ENCODE assay signal across 19 mouse cellular contexts in the genomic region with DNA sequence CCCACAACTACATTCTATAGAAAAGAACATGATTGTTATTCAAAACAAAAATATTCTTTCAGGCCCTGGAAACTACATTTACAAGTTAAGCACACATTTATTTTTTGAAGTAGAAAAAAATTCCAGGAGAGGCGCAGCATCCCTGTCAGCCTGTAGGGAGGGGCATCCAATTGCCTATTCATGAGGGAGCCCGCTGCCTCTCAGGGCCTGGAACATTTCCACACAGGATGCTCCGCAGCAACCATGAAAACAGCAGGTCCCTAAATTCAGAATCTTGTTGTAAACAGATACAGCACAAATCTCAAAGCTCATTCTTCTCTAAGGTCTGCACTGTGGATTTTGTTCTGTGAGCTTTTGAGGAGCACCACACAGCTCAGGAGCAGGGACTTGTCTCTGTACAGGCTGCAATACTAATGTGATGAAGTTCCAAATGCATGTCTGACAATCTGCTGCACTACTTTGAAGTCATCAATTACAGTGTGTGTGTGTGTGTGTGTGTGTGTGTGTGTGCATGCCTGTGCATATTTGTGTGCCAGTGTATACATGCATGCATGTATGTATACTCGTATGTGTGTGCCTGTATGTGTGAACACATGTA.
DNase-seq lines count a peak whose midpoint lies in the region; ATAC-seq and TF ChIP-seq lines count a peak whose summit lies in the region.
"Had no signal": no experiment of that assay in that cellular context is flagged by ENCODE, and none has a peak within 500 bp of the region (broad histone marks: within the 10 kb centered on the region; RNA-seq: fewer than 3 reads in every experiment).

No protein-coding gene starts in this region.

- DNase-seq in cerebellum, postnatal 10 days, result peak; percentile 10 to 17
- DNase-seq in cerebellum, adult 9-11 months, result no peak
- peak; percentile 42 for DNase-seq in midbrain, embryonic 14.5 days
- DNase-seq in midbrain, postnatal 0 days (ENCODE audit: low spot score), result no peak
- peak; percentile 36 to 54 for DNase-seq in left cerebral cortex, postnatal 14 days (ENCODE audit: low spot score in 2 of 2)
- peak; percentile 19 for DNase-seq in right cerebral cortex, postnatal 4 days
- no peak for DNase-seq in Muller cell, postnatal 12 days (ENCODE audit: inconsistent ontology term)
- no peak for DNase-seq in adrenal gland, postnatal 10 days
- DNase-seq: cerebellum, adult 8-10 months; kidney, adult 2 months; lung, adult 18-20 months; thymus, postnatal 36 days had no signal

- H3K27me3 ChIP-seq in midbrain, embryonic 14.5 days (ENCODE audit: control insufficient read depth, insufficient read depth, low read length), result no peaks in the 10 kb centered on the region
- H3K27me3 ChIP-seq in midbrain, postnatal 0 days (ENCODE audit: insufficient read depth, low read length), result no peaks in the 10 kb centered on the region
- H3K27me3 ChIP-seq: CH12.LX; heart, embryonic 15.5 days; hindbrain, embryonic 15.5 days; limb, embryonic 13.5 days; stomach, embryonic 15.5 days had no signal

- H3K27ac ChIP-seq in midbrain, embryonic 14.5 days (replicated peaks; ENCODE audit: low read depth, low read length), result no peak overlapping the region
- H3K27ac ChIP-seq in midbrain, postnatal 0 days (ENCODE audit: low read depth, low read length), result no peak overlapping the region
- H3K27ac ChIP-seq: embryonic facial prominence, embryonic 10.5 days; heart, embryonic 15.5 days; hindbrain, embryonic 15.5 days; limb, embryonic 13.5 days; macrophage; stomach, embryonic 15.5 days had no signal

- H3K4me2 ChIP-seq in midbrain, embryonic 14.5 days (ENCODE audit: low read length), result no peak overlapping the region
- no peak overlapping the region for H3K4me2 ChIP-seq in midbrain, postnatal 0 days (ENCODE audit: low read depth, low read length, poor library complexity, severe bottlenecking)
- H3K4me2 ChIP-seq: heart, embryonic 15.5 days; hindbrain, embryonic 15.5 days; limb, embryonic 13.5 days; stomach, embryonic 15.5 days had no signal

- H3K36me3 ChIP-seq in midbrain, embryonic 14.5 days (ENCODE audit: control insufficient read depth, insufficient read depth, low read length), result no peaks in the 10 kb centered on the region
- H3K36me3 ChIP-seq in midbrain, postnatal 0 days (ENCODE audit: insufficient read depth, low read length), result no peaks in the 10 kb centered on the region
- H3K36me3 ChIP-seq: embryonic facial prominence, embryonic 10.5 days; heart, embryonic 15.5 days; hindbrain, embryonic 15.5 days; limb, embryonic 13.5 days; stomach, embryonic 15.5 days had no signal

- peak; percentile 37; the same call in 1 of the 2 replicates for ATAC-seq in midbrain, embryonic 14.5 days (ENCODE audit: low FRiP score, low TSS enrichment)
- ATAC-seq in midbrain, postnatal 0 days (ENCODE audit: low FRiP score), result no peak

- H3K9ac ChIP-seq in midbrain, embryonic 14.5 days (replicated peaks; ENCODE audit: low read length), result no peak overlapping the region
- no peak overlapping the region for H3K9ac ChIP-seq in midbrain, postnatal 0 days (replicated peaks; ENCODE audit: low read length, poor library complexity, severe bottlenecking)
- H3K9ac ChIP-seq: heart, embryonic 15.5 days; hindbrain, embryonic 15.5 days; limb, embryonic 13.5 days; stomach, embryonic 15.5 days had no signal

- H3K4me1 ChIP-seq in midbrain, embryonic 14.5 days (ENCODE audit: control insufficient read depth, insufficient read depth, low read length), result no peaks in the 10 kb centered on the region; the same call in 1 of the 2 replicates
- no peaks in the 10 kb centered on the region for H3K4me1 ChIP-seq in midbrain, postnatal 0 days (ENCODE audit: insufficient read depth, low read length)
- H3K4me1 ChIP-seq: heart, embryonic 15.5 days; limb, embryonic 13.5 days; stomach, embryonic 15.5 days had no signal

- 45% methylated on average over 4 of the region's 4 CpGs for WGBS in midbrain, embryonic 14.5 days
- 36% methylated on average over 4 of the region's 4 CpGs for WGBS in midbrain, postnatal 0 days

- no peak overlapping the region for H3K4me3 ChIP-seq in midbrain, embryonic 14.5 days (replicated peaks; ENCODE audit: low read depth, low read length)
- no peak overlapping the region for H3K4me3 ChIP-seq in midbrain, postnatal 0 days (ENCODE audit: low read depth, low read length)
- H3K4me3 ChIP-seq: embryonic facial prominence, embryonic 10.5 days; heart, embryonic 15.5 days; hindbrain, embryonic 15.5 days; limb, embryonic 13.5 days; stomach, embryonic 15.5 days had no signal

- no peaks in the 10 kb centered on the region for H3K9me3 ChIP-seq in midbrain, embryonic 14.5 days (ENCODE audit: control insufficient read depth, low read length)
- no peaks in the 10 kb centered on the region for H3K9me3 ChIP-seq in midbrain, postnatal 0 days (ENCODE audit: low read length)
- H3K9me3 ChIP-seq: embryonic facial prominence, embryonic 10.5 days; heart, embryonic 15.5 days; hindbrain, embryonic 15.5 days; limb, embryonic 13.5 days; stomach, embryonic 15.5 days had no signal

- no peak for TF ChIP-seq CTCF in midbrain, postnatal 0 days (IDR thresholded peaks at IDR 0.05)

- intact Hi-C loops in left cerebral cortex, postnatal 14 days (cut with DNase I), result no loop called here

Comparison
In these comparisons a context has a peak if more than half of its experiments do, and no peak if none do; other contexts are left out.
1. DNase-seq: peak in cerebellum, postnatal 10 days (2 of 2), midbrain, embryonic 14.5 days (single experiment), left cerebral cortex, postnatal 14 days (2 of 2) and right cerebral cortex, postnatal 4 days (single experiment); none in cerebellum, adult 9-11 months (single experiment), midbrain, postnatal 0 days (single experiment), Muller cell, postnatal 12 days (single experiment) and adrenal gland, postnatal 10 days (single experiment).